Mouse (Mus musculus): ENCODE data around the gene Mre11a. TPM values are rescaled to one million over a fixed set of nuclear protein-coding genes. Genes with fewer than 3 reads are reported as not detected.

Mre11a gene
- polyA plus RNA-seq, 1 experiment from 2014 or later = 17.3 TPM

GRCm38 (mm10) chr9:14839970-14840369 is 55.5 kb downstream of the Mre11a start:
- Histone ChIP-seq H3K4me2 (ENCODE audit: low read depth, low read length) (no peak overlapping the region), H3K4me3 (ENCODE audit: low read length) (no peak overlapping the region), H3K27me3 (replicated peaks; ENCODE audit: control insufficient read depth, insufficient read depth, low read length) (no peaks in the 10 kb centered on the region), H3K9me3 (ENCODE audit: control insufficient read depth, low read length) (no peaks in the 10 kb centered on the region), H3K4me1 (ENCODE audit: control insufficient read depth, insufficient read depth, low read length) (0 out of 2 replicates have a peak, but pooled peaks cover 2% of the 10 kb centered on the region), H3K27ac (ENCODE audit: low read length) (no peak overlapping the region), H3K36me3 (ENCODE audit: control insufficient read depth, insufficient read depth, low read length) (no peaks in the 10 kb centered on the region), H3K9ac (ENCODE audit: low read depth, low read length) (no peak overlapping the region)
- peak; percentile 50; the same call in 1 of the 2 replicates for ATAC-seq
- WGBS = 77% methylated on average over 5 of the region's 5 CpGs

DNA sequence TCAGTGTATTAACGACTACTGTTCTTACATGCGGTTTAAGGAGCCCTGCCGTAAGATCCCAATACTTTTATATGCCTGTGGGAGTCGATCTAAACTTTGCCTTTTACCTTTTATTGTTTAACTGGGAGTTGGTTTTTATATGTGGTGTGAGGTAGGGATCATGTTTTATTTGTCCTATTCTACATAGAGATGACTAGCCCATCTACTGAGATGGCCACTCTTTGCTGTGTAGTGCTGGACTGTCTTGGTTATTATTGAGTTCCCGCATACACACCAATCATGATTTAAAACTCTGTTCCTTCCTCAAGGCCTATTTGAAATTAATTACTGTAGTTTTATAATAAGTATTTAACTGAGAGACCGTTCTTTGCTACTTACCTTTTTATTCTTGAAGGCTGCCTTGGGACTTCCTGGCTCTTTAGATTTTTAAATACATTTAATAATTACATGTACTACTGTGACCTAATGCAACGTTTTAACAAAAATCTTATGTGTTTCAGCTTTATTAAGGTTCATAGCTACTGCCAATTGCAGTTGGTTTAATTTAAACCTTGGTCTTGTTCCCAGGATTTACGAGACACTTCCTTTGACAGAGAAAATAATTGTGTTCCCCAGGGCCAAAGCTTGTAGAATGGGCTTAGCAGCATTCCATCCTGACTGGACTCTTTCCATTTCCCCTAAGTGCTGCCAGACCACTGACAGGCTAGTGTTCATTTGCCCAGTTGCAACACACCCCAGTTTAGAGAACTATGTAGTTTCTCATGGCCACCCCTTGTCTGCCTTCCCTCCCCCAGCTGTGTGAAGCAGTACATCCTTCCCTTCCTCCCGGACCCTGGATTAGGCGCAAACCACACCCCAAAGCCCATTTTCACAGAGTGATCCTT is 57.7 kb downstream of the Mre11a start:
- H3K27me3 ChIP-seq (replicated peaks; ENCODE audit: control insufficient read depth, insufficient read depth, low read length) = no peaks in the 10 kb centered on the region
- peak; percentile 44; the same call in 1 of the 2 replicates for ATAC-seq
- H3K4me2 ChIP-seq (ENCODE audit: low read depth, low read length) = no peak overlapping the region
- no peak overlapping the region for H3K9ac ChIP-seq (ENCODE audit: low read depth, low read length)
- no peak overlapping the region for H3K27ac ChIP-seq (ENCODE audit: low read length)
- 80% methylated on average over 10 of the region's 10 CpGs for WGBS
- no peaks in the 10 kb centered on the region for H3K36me3 ChIP-seq (ENCODE audit: control insufficient read depth, insufficient read depth, low read length)
- H3K9me3 ChIP-seq (ENCODE audit: control insufficient read depth, low read length) = no peaks in the 10 kb centered on the region
- H3K4me3 ChIP-seq (ENCODE audit: low read length) = no peak overlapping the region
- H3K4me1 ChIP-seq (ENCODE audit: control insufficient read depth, insufficient read depth, low read length) = 0 out of 2 replicates have a peak, but pooled peaks cover 2% of the 10 kb centered on the region

GRCm38 (mm10) chr9:14843311-14843857 is 58.9 kb downstream of the Mre11a start:
- no peak overlapping the region for H3K9ac ChIP-seq (ENCODE audit: low read depth, low read length)
- ATAC-seq = no peak
- no peak overlapping the region for H3K4me3 ChIP-seq (ENCODE audit: low read length)
- 93% methylated on average over 6 of the region's 6 CpGs for WGBS
- 0 out of 2 replicates have a peak, but pooled peaks cover 2% of the 10 kb centered on the region for H3K4me1 ChIP-seq (ENCODE audit: control insufficient read depth, insufficient read depth, low read length)
- no peaks in the 10 kb centered on the region for H3K27me3 ChIP-seq (replicated peaks; ENCODE audit: control insufficient read depth, insufficient read depth, low read length)
- H3K27ac ChIP-seq (ENCODE audit: low read length) = no peak overlapping the region
- no peak overlapping the region for H3K4me2 ChIP-seq (ENCODE audit: low read depth, low read length)
- no peaks in the 10 kb centered on the region for H3K36me3 ChIP-seq (ENCODE audit: control insufficient read depth, insufficient read depth, low read length)
- no peaks in the 10 kb centered on the region for H3K9me3 ChIP-seq (ENCODE audit: control insufficient read depth, low read length)

DNA sequence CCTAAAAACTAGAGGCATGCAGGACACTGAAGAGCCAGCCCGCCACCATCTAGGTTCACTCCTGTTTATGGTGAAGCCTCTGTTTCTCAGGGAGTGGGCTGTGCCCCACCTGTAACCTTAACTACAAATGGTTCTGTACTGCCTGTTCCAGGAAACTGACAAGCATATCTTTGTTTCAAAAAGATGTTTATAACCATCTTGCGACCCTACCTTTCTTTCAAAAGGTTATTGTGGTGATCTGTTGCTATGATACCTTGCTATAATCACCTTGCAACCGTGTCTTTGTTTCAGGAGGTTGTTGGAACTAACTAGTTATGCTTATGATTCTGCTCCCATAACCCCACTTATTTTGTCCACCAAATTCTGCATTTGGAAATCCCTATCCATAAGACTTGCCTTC is 59.4 kb downstream of the Mre11a start:
- Histone ChIP-seq H3K4me2 (ENCODE audit: low read depth, low read length) (no peak overlapping the region), H3K36me3 (ENCODE audit: control insufficient read depth, insufficient read depth, low read length) (no peaks in the 10 kb centered on the region), H3K9ac (ENCODE audit: low read depth, low read length) (no peak overlapping the region), H3K27ac (ENCODE audit: low read length) (no peak overlapping the region), H3K27me3 (replicated peaks; ENCODE audit: control insufficient read depth, insufficient read depth, low read length) (no peaks in the 10 kb centered on the region), H3K4me1 (ENCODE audit: control insufficient read depth, insufficient read depth, low read length) (0 out of 2 replicates have a peak, but pooled peaks cover 2% of the 10 kb centered on the region), H3K9me3 (ENCODE audit: control insufficient read depth, low read length) (no peaks in the 10 kb centered on the region), H3K4me3 (ENCODE audit: low read length) (no peak overlapping the region)
- ATAC-seq = no peak
- 90% methylated on average over 3 of the region's 3 CpGs for WGBS

- no peak for ATAC-seq
- Histone ChIP-seq H3K27ac (ENCODE audit: low read length) (no peak overlapping the region), H3K4me2 (ENCODE audit: low read depth, low read length) (no peak overlapping the region), H3K9me3 (ENCODE audit: control insufficient read depth, low read length) (no peaks in the 10 kb centered on the region), H3K27me3 (replicated peaks; ENCODE audit: control insufficient read depth, insufficient read depth, low read length) (no peaks in the 10 kb centered on the region), H3K4me1 (ENCODE audit: control insufficient read depth, insufficient read depth, low read length) (no peaks in the 10 kb centered on the region), H3K9ac (ENCODE audit: low read depth, low read length) (no peak overlapping the region), H3K4me3 (ENCODE audit: low read length) (no peak overlapping the region), H3K36me3 (ENCODE audit: control insufficient read depth, insufficient read depth, low read length) (no peaks in the 10 kb centered on the region)
- 49% methylated on average over 5 of the region's 5 CpGs for WGBS
Measured at GRCm38 (mm10) chr9:14846428-14846827, 62.0 kb downstream of the Mre11a start.

DNA sequence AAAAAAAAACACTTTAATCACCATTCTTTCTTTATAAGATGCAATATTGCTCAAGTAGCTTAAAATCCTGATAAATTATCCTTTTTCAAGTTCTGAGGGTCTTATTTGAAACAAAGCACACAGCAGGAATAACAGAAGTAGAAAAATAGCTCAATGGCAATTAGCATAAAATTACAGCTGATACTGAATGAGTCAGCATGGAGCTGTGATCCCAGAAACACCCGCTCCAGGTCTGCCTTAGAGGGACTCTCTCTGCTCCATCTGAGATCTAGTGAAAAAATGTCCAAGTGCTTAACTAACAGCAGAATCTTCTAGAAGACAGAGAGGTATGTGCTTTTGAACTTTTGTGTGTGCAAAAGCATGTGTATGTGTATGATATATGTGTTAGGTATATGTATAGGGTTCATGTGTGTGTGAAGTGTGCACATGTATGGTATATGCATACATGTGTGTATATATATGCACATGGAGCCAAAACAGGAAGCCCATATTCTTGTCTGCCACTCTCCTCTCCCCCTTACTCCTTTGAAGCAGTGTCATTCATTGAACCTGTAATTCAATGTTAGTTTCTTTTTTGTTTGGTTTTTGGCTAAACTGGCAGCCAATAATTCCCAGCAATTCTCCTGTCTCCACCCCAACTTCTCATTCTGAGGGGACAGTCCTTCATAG is 63.9 kb downstream of the Mre11a start:
- Histone ChIP-seq H3K27me3 (replicated peaks; ENCODE audit: control insufficient read depth, insufficient read depth, low read length) (no peaks in the 10 kb centered on the region), H3K4me3 (ENCODE audit: low read length) (no peak overlapping the region), H3K4me2 (ENCODE audit: low read depth, low read length) (no peak overlapping the region), H3K9ac (ENCODE audit: low read depth, low read length) (no peak overlapping the region), H3K27ac (ENCODE audit: low read length) (no peak overlapping the region), H3K36me3 (ENCODE audit: control insufficient read depth, insufficient read depth, low read length) (no peaks in the 10 kb centered on the region), H3K4me1 (ENCODE audit: control insufficient read depth, insufficient read depth, low read length) (no peaks in the 10 kb centered on the region), H3K9me3 (ENCODE audit: control insufficient read depth, low read length) (no peaks in the 10 kb centered on the region)
- WGBS = 72% methylated on average over 1 of the region's 1 CpGs
- no peak for ATAC-seq

DNA sequence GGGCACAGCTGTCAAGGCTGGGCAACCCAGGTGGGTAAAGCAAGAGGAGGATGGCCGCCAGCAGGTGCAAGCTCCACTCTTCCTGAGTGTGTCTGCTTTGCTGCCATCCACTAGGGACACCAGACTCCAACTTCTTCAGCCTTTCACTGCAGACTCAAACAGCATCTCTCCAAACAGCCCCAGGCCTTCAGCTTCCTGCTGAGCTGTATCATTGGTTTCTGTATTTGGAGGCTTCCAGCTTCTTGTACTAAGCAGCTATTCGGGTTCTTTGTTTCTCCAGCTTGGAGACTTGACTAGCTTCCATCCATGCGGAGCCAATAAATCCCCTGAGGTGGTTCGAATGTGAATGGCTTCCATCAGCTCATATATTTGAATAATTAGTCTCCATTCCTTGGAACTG is 70.1 kb downstream of the Mre11a start:
- Histone ChIP-seq H3K27ac (ENCODE audit: low read length) (no peak overlapping the region), H3K4me1 (ENCODE audit: control insufficient read depth, insufficient read depth, low read length) (no peaks in the 10 kb centered on the region), H3K4me2 (ENCODE audit: low read depth, low read length) (no peak overlapping the region), H3K4me3 (ENCODE audit: low read length) (no peak overlapping the region), H3K36me3 (ENCODE audit: control insufficient read depth, insufficient read depth, low read length) (no peaks in the 10 kb centered on the region), H3K9me3 (ENCODE audit: control insufficient read depth, low read length) (no peaks in the 10 kb centered on the region), H3K9ac (ENCODE audit: low read depth, low read length) (no peak overlapping the region), H3K27me3 (replicated peaks; ENCODE audit: control insufficient read depth, insufficient read depth, low read length) (peaks cover 14% of the 10 kb centered on the region)
- ATAC-seq = no peak
- 72% methylated on average over 4 of the region's 4 CpGs for WGBS

DNA sequence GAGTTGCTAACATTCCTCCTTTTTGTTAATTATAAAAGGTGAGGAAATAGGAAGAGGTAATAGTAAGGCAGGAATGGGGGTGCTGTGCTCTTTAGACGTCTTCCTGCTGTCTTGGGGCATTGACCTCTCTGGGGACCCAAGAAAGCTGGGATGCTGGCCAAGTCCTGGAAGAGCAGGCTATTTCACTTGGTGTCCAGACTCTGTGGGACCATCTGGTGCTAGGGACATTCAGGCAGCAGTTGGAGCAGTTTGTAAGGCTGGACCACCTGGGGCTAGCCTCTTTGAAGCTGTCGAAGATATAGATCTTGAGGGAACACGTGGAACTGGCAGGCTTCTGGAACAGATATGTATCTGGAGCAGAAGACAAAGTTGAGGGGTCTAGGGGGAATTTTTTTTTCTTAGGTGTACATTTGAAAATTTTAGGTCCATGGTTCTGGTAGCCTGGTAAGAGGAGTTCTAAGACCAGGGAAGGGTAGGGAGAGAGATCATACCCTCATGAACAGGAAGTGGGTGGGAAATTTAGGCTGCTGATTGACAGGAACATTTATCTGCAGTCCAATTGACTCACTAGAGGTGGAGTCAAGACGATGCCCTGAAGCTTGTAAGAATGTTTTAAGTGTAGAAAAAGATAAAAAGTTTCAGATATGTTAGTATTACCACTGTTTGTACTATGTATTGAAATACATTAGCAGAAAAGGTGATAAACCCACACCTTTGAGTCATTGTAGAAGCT is 72.6 kb downstream of the Mre11a start:
- H3K4me1 ChIP-seq (ENCODE audit: control insufficient read depth, insufficient read depth, low read length) = 0 out of 2 replicates have a peak, but pooled peaks cover 2% of the 10 kb centered on the region
- H3K27ac ChIP-seq (ENCODE audit: low read length) = no peak overlapping the region
- 44% methylated on average over 4 of the region's 4 CpGs for WGBS
- H3K4me2 ChIP-seq (ENCODE audit: low read depth, low read length) = no peak overlapping the region
- no peak overlapping the region for H3K4me3 ChIP-seq (ENCODE audit: low read length)
- no peak for ATAC-seq
- H3K36me3 ChIP-seq (ENCODE audit: control insufficient read depth, insufficient read depth, low read length) = no peaks in the 10 kb centered on the region
- H3K9ac ChIP-seq (ENCODE audit: low read depth, low read length) = no peak overlapping the region
- H3K9me3 ChIP-seq (ENCODE audit: control insufficient read depth, low read length) = no peaks in the 10 kb centered on the region
- H3K27me3 ChIP-seq (replicated peaks; ENCODE audit: control insufficient read depth, insufficient read depth, low read length) = peaks cover 28% of the 10 kb centered on the region
